Mouse (Mus musculus) retina, postnatal 1 day (tissue): Measurements from ENCODE around the gene Hist1h4d.
"Not testable (repeated sequence)": the region's sequence is repeated elsewhere in the genome, so short reads cannot be mapped to it uniquely, and the experiment has no call there.

Experiments
- DNase-seq: peaks from one replicate; pipeline ENCODE4 v3.0.0-alpha.2; 2012

Hist1h4d gene

DNA sequence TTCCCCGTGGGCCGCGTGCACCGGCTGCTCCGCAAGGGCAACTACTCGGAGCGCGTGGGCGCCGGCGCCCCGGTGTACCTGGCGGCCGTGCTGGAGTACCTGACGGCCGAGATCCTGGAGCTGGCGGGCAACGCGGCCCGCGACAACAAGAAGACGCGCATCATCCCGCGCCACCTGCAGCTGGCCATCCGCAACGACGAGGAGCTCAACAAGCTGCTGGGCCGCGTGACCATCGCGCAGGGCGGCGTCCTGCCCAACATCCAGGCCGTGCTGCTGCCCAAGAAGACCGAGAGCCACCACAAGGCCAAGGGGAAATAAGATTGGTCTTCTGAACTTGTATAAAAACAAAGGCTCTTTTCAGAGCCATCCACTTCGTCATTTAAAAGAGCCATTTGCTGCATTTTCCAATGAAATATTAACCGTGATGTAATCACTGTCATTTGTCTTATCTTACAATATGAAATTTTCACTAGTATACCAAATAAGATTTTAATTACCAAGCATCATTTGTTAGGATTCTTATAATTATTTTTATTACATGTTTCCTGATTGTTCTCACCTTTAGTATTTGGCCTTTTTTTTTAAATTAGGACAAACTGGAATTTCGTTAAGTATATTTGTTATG lies 6.7 kb upstream of the Hist1h4d start:
- DNase-seq = peak; percentile 46

GRCm38 (mm10) chr13:23575271-23575851 lies 6.0 kb upstream of the Hist1h4d start, which contains the start of gene Hist1h3d:
Gene Hist1h3d (plus strand): TSS chr13:23575763.
- DNase-seq = peak; percentile 93

DNA sequence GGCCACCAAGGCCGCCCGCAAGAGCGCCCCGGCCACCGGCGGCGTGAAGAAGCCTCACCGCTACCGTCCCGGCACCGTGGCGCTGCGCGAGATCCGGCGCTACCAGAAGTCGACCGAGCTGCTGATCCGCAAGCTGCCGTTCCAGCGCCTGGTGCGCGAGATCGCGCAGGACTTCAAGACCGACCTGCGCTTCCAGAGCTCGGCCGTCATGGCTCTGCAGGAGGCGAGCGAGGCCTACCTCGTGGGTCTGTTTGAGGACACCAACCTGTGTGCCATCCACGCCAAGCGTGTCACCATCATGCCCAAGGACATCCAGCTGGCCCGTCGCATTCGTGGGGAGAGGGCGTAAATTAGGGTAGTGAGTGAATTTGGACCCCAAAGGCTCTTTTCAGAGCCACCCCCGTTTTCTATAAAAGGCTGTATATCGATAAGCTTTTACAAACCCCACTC lies 5.5 kb upstream of the Hist1h4d start:
- peak; percentile 39 for DNase-seq

- peak; percentile 27 for DNase-seq
These were observed 5.0 kb upstream of the Hist1h4d start for GRCm38 (mm10) chr13:23576351-23576881.

GRCm38 (mm10) chr13:23576906-23577639 lies 4.3 kb upstream of the Hist1h4d start:
- no peak for DNase-seq

DNA sequence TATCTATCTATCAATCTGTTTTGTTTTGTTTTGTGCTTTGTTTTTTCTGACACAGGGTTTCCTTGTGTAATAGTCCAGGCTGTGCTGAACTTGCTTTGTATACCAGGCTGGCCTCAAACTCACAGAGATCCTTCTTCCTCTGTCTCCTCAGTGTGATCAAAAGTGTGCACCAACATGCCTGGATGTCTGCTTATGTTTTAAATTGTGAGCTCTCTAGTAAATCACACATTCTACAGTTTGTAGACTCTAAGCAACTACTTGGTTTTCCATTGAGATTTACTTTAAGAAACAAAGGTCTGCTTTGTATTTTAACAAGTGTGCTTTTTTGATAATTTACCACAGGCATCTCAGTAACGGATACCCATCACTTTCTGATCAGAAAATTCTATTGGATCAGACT lies 3.6 kb upstream of the Hist1h4d start:
- no peak for DNase-seq

GRCm38 (mm10) chr13:23582219-23583056 lies 1.0 kb downstream of the Hist1h4d start:
- DNase-seq = no peak

GRCm38 (mm10) chr13:23583387-23584068 lies 2.1 kb downstream of the Hist1h4d start:
- no peak for DNase-seq

- no peak for DNase-seq
These were observed 2.9 kb downstream of the Hist1h4d start for GRCm38 (mm10) chr13:23584331-23584730.

DNA sequence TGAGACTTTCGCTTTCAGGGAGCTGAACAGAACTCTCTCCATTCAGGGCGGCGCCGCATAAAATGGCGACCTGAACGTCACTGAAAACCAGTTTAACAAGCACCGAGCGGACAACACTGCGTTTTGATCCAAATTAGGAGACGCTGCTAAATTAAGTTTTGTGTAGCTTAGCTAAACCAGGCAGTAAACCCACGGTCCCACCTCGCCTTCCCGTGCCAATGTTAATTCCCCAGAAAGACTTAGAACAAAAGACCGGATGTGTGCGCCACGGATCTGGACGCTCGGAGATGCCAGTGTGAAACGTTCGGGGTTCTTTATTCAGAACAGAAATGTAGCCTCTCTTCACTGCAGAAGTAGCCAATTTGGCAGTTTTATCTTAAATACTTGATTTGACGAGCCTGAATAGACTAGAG lies 3.6 kb downstream of the Hist1h4d start:
- peak; percentile 80 for DNase-seq

- DNase-seq = peak; percentile 96
These were observed 4.2 kb downstream of the Hist1h4d start for GRCm38 (mm10) chr13:23585442-23586098.

DNA sequence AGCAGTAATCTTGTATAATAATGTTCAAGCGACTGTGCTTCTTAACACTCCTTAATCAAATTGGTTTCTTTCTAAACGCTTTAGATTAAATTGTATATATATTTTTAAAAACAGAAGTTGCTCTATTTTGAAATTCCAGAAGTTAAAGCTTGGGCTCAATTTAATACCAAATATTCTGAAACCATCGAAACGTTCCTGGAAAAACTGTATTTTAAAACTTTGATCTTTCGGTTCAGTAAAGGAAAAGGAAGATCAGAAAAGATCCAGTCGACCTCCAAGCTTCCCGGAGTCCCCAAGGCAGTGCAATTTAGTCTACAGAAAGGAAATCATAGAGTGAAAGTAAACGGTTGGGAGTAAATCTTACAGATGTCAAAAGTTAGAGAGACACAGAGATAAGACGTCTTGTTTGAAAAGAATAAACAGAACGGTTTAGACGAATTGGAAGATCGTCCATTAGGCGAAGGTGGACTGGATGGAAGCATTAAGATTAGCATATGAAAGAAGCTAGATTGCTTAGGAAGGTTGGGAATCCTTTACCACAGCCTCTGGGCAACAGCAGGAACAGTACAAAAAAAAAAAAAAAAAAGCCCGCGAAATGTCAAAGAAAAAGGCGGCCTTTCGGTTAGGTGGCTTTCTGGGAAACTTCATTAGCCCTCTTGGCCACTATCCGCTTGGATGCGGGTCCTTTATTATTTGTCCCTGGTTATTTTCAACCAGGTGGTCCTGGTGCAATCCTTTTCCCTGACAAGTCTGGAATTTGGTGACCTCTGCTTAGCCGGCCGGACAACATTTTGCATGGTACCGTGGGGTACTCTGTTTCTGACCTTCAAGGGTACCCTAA lies 4.9 kb downstream of the Hist1h4d start:
- DNase-seq = peak; percentile 62

- DNase-seq = no peak
These were observed 5.5 kb downstream of the Hist1h4d start for GRCm38 (mm10) chr13:23586940-23587225.

- no peak for DNase-seq
These were observed 9.8 kb downstream of the Hist1h4d start for GRCm38 (mm10) chr13:23591206-23591605.

DNA sequence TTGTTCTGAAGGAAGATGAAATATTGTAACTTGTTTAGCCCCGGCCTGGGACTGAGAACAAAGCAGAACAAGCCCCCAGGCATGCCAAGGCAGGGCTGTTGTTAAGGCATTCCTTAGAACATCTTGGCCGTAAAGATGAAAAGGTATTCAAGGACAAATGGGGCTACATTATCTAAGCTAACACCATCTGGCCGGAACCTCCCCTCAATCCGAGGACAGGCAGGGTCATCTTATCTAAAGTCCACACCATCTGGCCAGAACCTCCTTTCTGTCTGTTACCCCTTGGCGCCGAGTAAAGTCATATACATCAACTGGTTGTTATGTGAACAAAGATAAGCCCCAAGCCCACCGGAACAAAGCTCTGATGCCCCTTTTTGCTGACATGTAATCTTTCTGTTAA lies 10.5 kb downstream of the Hist1h4d start:
- not testable (repeated sequence) for DNase-seq

DNA sequence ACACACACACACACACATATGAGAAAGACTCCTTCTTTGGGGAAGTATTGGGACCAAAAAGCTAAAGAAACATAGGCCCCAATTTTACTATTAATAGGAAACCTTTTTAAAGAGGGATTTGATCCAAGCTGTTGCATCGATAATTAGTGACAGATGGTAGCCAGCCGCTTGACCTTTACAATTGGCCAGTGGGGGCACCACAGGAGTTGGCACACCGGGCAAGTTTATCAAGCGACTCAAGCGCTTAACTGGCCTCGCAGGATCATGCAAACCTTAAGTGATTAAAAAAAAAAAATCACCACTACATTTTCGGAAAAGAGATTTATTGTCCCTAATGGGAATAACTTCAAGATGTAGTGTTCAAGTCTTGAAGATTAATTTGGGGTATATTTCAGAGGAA lies 11.2 kb downstream of the Hist1h4d start:
- peak; percentile 27 for DNase-seq

DNA sequence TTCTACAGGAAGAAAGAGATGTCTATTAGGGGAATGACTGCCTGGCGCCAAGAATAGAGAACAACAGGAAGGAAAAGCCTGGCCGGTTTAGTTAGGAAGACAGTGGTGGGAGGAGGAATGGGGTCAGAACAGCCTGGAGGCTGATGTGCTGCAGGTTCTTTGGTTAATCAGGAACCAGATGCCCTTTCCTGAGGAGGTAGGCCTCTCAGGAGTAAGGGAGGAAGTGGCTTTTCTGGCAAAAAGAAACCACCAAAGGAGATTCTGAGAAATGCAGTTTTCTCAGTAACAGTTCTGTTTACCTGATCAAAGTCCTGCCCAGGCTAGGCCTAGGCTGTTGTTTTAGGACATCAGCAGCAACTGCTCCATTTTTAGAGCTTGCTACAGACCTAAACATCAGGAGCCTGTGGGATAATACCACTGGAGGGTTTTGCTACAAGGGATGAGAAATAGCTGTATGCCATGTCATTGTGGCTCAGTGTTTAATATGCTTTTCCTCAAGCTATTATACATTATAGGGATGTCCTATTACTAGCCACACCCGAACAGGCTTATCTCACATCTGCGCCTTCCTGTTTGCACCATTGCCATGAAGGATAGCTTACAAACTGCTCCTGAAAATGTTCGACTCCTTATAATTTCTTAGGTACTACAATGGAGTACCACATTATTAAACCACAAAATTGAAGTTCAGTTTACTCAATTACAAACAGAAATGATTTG lies 11.8 kb downstream of the Hist1h4d start:
- DNase-seq = no peak

DNA sequence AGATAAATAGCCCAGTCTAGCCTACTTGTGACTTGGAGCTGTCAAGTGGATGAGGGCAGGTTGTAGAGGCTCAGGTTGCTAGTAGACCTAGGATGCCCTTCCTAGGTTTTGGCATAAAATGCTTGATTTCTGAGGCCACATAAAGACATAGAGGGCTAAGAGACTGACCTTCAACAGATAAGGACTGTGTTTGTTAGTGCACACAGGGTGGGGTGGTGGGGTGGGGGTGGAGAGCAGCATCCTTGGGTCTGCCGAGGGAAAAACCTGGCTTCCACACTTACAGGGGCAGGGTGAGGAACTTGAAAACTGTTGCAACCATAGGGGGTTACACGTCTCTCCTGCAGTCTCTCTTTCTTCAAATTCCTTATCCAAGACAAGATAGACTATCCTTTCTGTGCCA lies 13.8 kb downstream of the Hist1h4d start:
- DNase-seq = no peak

DNA sequence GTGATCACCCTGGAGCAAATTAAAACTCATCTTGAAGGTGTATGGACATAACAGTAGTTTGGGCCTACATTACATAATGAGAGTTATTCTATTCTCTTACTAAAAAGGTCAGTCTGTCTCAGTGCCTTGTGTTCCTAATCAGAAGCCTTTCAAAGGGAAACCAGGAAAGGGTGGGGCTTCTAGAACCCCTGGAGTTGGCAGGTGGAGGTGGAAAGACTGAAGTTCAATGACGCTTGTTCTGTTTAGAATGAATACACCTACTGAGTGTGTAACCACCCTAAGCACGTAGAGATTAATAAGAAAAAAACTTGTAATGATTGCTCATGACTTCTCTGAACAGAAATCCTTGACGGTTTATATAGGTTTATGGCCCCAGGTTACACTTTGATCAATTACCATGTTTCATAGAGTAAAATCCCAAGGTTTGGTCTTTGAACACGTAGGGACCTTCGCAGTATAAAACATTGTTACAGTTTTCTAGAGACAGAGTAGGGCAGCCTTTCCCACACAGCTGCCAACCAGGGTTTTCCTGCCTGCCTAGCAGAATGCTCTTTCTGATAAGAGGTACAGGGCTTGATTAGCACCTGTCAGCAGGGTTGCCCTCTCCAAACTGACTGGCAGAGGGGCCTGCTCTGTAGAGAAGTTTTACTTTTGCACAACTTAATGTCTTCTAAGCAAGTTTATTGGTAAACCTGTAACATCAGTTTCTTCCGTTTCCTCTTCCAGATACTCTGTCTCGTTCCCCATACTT lies 14.4 kb downstream of the Hist1h4d start:
- DNase-seq = no peak
